In genomic region chr15:101282471-101282870, GRCm38 (mm10) we compare ENCODE assay signal across 10 mouse cellular contexts. TPM values are rescaled to one million over a fixed set of nuclear protein-coding genes. Genes with fewer than 3 reads are reported as not detected.
"Had no signal": no experiment of that assay in that cellular context is flagged by ENCODE, and none has a peak within 500 bp of the region (broad histone marks: within the 10 kb centered on the region; RNA-seq: fewer than 3 reads in every experiment).

No protein-coding gene starts in this region.

- H3K27me3 ChIP-seq: limb, embryonic 12.5 days; liver, embryonic 13.5 days; lung, embryonic 15.5 days had no signal

- DNase-seq: right cerebral cortex, adult 18-20 months; right cerebral cortex, postnatal 25 days had no signal

- H3K9me3 ChIP-seq: limb, embryonic 12.5 days; liver, embryonic 13.5 days; lung, embryonic 15.5 days; midbrain, embryonic 12.5 days had no signal

- H3K27ac ChIP-seq: limb, embryonic 12.5 days; liver, embryonic 13.5 days; lung, embryonic 15.5 days; midbrain, embryonic 12.5 days; stomach, postnatal 0 days had no signal

- H3K9ac ChIP-seq: lung, embryonic 15.5 days had no signal

RNA-seq across cellular contexts. Expression of gene 6030408B16Rik, which starts 10.5 kb away (rescaled TPM):
- total RNA-seq: layer of hippocampus, postnatal 10 days; megakaryocyte-erythroid progenitor cell, adult 5-6 weeks had no signal
- polyA plus RNA-seq: macrophage had no signal

RNA-seq across cellular contexts. Expression of gene Grasp, which starts 58.5 kb away (rescaled TPM):
- total RNA-seq: megakaryocyte-erythroid progenitor cell, adult 5-6 weeks had no signal
